Comparison of ENCODE assay signal across 22 mouse cellular contexts in the genomic region with DNA sequence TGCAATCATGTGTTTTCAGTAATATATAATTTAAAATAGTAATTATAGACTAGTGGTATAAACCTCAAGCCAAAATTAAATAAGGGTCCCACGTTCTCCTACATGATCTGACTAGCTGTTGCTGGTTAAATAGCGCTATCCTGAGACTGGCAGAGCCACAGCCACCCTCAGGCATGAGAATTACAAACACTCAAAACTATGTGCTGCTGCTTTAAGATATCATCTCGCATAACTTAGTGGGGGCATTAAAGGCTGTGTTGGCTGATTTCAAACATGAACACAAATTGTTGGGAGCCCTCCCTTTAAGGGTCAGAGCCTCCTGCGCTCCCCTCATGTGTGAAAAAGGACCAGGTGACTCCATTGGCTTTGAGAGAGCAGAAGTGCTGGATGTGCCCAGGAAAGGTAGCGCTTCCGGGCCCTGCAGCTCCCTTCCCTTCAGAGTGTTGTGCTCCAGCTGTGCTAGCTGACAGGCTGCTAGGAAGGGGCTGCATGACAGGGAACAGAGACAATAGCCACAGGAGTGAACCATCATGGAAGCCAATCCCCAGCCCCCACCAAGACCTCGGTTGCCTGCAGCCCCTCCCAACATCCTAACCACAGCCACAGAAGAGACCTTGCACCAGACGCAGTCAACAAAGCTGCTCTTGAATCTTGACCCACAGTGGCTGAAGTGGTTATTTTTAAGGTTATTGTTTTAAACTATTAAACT.
DNase-seq lines count a peak whose midpoint lies in the region; ATAC-seq lines count a peak whose summit lies in the region.
"Had no signal": no experiment of that assay in that cellular context is flagged by ENCODE, and none has a peak within 500 bp of the region (broad histone marks: within the 10 kb centered on the region; RNA-seq: fewer than 3 reads in every experiment).

No protein-coding gene starts in this region.

- no peaks in the 10 kb centered on the region for H3K9me3 ChIP-seq in heart, embryonic 13.5 days
- H3K9me3 ChIP-seq in kidney, embryonic 16.5 days (ENCODE audit: low read length), result no peaks in the 10 kb centered on the region
- H3K9me3 ChIP-seq: G1E; limb, embryonic 10.5 days; neural tube, embryonic 12.5 days had no signal

- H3K36me3 ChIP-seq in heart, embryonic 13.5 days, result no peaks in the 10 kb centered on the region
- no peaks in the 10 kb centered on the region for H3K36me3 ChIP-seq in kidney, embryonic 16.5 days (ENCODE audit: insufficient read depth, low read length)
- H3K36me3 ChIP-seq: G1E; limb, embryonic 10.5 days; neural tube, embryonic 12.5 days had no signal

- H3K27ac ChIP-seq in heart, embryonic 13.5 days (replicated peaks), result no peak overlapping the region
- H3K27ac ChIP-seq in kidney, embryonic 16.5 days (ENCODE audit: low read length), result no peak overlapping the region
- H3K27ac ChIP-seq: kidney, postnatal 0 days; layer of hippocampus, adult 2 months; limb, embryonic 10.5 days; macrophage; neural tube, embryonic 12.5 days; stomach, postnatal 0 days had no signal

- no peak for ATAC-seq in heart, embryonic 13.5 days (ENCODE audit: extremely low read depth, insufficient number of reproducible peaks, low FRiP score, low TSS enrichment)
- ATAC-seq in kidney, embryonic 16.5 days (ENCODE audit: low FRiP score, low TSS enrichment), result peak; percentile 23; the same call in 1 of the 2 replicates
- ATAC-seq in common myeloid progenitor, adult 5-6 weeks (replicated peaks; ENCODE audit: low read depth, poor library complexity, severe bottlenecking), result 0 out of 2 replicates have a peak, but pooled peaks have one; percentile 32
- ATAC-seq: inflammation-experienced regulatory T-cells, adult 6 months had no signal

- DNase-seq in heart, adult 8-10 months (ENCODE audit: low spot score), result no peak
- no peak for DNase-seq in kidney, postnatal 10 days
- peak; percentile 90 for DNase-seq in ES-CJ7 (ENCODE audit: low read depth, low spot score)
- DNase-seq in gastrocnemius, adult 18-20 months (ENCODE audit: low spot score), result no peak
- DNase-seq: adrenal gland, postnatal 10 days; cerebellum, adult 11 months; cerebellum, postnatal 14 days; gastrocnemius, postnatal 10 days; lung, embryonic 14.5 days; thymus, postnatal 14 days had no signal

- H3K27me3 ChIP-seq in heart, embryonic 13.5 days (replicated peaks), result no peaks in the 10 kb centered on the region
- H3K27me3 ChIP-seq in kidney, embryonic 16.5 days (ENCODE audit: insufficient read depth, low read length), result no peaks in the 10 kb centered on the region
- H3K27me3 ChIP-seq: neural tube, embryonic 12.5 days had no signal

- no peaks in the 10 kb centered on the region for H3K4me1 ChIP-seq in heart, embryonic 13.5 days
- H3K4me1 ChIP-seq in kidney, embryonic 16.5 days (ENCODE audit: insufficient read depth, low read length), result peaks cover 2% of the 10 kb centered on the region; the same call in 1 of the 2 replicates
- H3K4me1 ChIP-seq: neural tube, embryonic 12.5 days had no signal

- no peak overlapping the region for H3K9ac ChIP-seq in heart, embryonic 13.5 days
- H3K9ac ChIP-seq in kidney, embryonic 16.5 days (replicated peaks; ENCODE audit: low read length), result no peak overlapping the region
- H3K9ac ChIP-seq: lung, embryonic 14.5 days; neural tube, embryonic 12.5 days had no signal

- 16% methylated on average over 8 of the region's 8 CpGs for WGBS in heart, embryonic 13.5 days
- WGBS in kidney, embryonic 16.5 days, result 28% methylated on average over 8 of the region's 8 CpGs

- no peak overlapping the region for H3K4me3 ChIP-seq in heart, embryonic 13.5 days
- no peak overlapping the region for H3K4me3 ChIP-seq in kidney, embryonic 16.5 days (ENCODE audit: low read length)
- H3K4me3 ChIP-seq: layer of hippocampus, adult 2 months; limb, embryonic 10.5 days; neural tube, embryonic 12.5 days had no signal

- H3K4me2 ChIP-seq in heart, embryonic 13.5 days, result peak overlapping the region; percentile 35
- H3K4me2 ChIP-seq in kidney, embryonic 16.5 days (replicated peaks; ENCODE audit: low read depth, low read length), result no peak overlapping the region
- H3K4me2 ChIP-seq: liver, embryonic 11.5 days; lung, embryonic 14.5 days; neural tube, embryonic 12.5 days had no signal
